Mouse (Mus musculus): Measurements from ENCODE around the gene Ankzf1.

- TF ChIP-seq CTCF (IDR thresholded peaks at IDR 0.05; ENCODE audit: low read depth, low read length) (no peak), POLR2A (IDR thresholded peaks at IDR 0.05; ENCODE audit: extremely low read depth, insufficient read depth, low read length) (peak; percentile 70)
These were observed at the start of gene Ankzf1, which contains the start of gene Atg9a for GRCm38 (mm10) chr1:75191622-75192402.

All from liver, adult 2 months (tissue).